Mouse (Mus musculus) cerebellum, adult 18-20 months (tissue): Measurements from ENCODE around the gene Ugt1a8.
A peak's percentile ranks its signal among the peaks of the same experiment; 100 is the strongest.
"Not testable (repeated sequence)": the region's sequence is repeated elsewhere in the genome, so short reads cannot be mapped to it uniquely, and the experiment has no call there.

Experiments used
- DNase-seq, 2 experiments: peaks; one replicate each; pipeline ENCODE4 v3.0.0; 2021

Gene Ugt1a8

DNA sequence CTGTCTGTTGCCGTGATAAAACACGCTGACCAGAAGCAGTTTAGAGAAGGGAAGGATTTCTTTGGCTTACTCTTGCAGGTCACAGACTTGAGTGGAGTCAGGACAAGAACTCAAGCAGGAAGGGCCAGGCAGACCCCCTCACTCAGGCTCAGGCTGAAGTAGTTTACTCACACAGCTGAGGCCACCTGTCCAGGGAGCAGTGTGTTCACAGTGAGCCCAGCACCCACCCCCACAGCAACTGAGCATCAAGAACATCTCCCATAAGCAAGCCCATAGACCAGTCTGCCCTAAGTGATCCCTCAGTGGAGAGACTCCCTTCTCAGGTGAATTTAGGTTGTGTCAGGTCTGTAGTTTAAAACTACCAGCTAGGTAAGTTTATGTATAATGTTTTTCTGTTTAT, 22.0 kb downstream of the Ugt1a8 start:
- DNase-seq: not testable (repeated sequence)

DNA sequence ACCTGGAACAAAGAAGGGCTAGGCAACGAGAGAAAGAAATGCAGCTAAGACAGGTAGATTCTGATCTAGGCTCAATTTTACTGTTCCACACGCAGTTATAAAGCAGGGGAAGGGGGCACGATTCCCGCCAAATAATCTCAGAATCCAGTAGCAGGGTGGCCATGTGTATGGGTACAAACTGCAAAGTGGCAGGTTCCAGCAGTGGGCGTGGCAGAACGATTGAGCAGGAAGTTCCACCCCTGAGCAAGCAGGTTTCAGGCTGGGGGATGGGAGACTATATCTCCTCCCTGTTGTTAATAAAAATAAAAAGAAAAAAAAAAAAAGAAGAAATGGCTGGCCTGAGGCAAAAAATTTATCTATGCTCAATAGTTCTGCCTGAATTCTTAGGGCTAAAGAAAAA, 25.2 kb downstream of the Ugt1a8 start:
- not testable (repeated sequence) for DNase-seq

DNA sequence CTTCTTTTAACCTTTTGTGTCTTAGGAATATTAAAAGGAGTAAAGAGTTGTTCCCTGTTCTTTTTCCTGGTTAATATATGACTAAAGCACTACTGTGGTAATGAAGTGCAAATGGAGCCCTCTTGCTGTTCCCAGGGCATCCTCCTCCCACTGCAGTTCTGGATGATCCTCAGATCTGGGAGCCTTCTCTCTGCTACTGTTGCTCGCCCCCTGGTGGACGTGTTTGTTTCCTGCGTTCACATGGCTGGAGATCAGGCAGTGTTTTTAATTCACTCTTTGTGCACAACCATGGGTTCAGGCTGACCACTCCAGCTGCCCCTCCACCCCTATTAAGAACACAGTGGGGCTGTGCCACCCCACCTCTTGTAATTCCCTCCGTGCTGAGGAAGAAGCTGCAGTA, 32.9 kb downstream of the Ugt1a8 start:
- DNase-seq: not testable (repeated sequence)

DNA sequence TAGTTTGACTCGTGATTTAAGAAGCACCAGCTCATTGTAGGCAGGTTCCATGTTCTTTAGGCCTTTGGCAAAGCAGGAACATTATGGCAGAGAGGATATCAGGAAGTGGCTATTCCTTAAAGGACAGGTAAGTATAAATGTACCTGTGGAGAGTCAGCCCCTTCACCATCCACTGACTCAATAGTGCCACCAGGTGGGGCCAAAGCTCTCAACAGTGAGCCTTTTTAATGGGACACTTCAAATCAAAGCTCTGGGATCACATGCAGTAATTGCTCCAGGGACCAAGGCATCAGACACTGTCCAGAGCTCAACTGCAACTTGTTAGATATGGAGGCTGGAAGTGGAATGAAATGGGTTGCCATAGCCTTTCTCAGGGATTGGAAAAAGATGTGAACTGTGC, 33.9 kb downstream of the Ugt1a8 start:
- peak in 1 of 2 experiments; percentile 6 for DNase-seq

DNA sequence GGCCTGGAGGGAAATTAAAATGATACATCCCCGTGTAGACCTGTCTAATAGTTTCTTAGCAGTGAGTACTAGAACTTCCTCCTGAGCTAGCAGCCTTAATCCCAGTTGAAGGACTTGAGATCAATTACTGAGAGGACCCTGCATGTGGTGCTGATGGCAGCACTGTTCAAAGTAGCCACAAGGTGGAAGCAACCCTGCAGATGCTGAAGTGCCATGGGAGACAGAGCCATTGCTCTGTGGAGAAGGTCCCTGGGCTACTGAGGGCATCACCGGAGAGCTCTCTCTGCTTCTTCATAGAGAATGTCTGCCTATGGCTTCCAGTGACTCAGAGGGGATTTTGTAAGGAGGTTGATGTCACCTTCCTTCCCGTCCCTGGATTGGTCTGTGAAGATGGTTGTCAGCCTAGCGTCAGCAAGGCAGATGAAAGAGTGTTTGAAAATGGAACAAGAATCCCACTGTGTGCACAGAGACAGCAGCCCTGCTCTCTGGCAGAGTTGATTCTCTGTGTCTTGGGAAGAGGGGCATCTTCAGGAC, 38.3 kb downstream of the Ugt1a8 start:
- not testable (repeated sequence) for DNase-seq

DNA sequence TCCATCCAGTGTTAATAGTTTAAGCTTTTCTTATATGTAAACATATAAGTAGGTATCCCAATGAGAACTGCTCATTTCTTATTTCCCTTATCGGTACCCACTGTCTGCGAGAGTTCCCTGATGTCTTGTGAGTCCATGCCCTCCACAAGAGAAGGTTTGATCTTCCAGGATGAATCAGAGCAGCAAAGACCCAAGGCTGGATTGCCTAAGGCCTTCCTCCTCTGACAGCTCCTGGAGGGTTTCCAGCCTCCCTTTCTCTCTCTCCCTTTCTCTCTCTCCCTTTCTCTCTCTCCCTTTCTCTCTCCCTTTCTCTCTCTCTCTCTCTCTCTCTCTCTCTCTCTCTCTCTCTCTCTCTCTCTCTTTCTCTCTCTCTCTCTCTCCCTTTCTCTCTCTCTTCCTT, 41.5 kb downstream of the Ugt1a8 start:
- DNase-seq: not testable (repeated sequence)

DNA sequence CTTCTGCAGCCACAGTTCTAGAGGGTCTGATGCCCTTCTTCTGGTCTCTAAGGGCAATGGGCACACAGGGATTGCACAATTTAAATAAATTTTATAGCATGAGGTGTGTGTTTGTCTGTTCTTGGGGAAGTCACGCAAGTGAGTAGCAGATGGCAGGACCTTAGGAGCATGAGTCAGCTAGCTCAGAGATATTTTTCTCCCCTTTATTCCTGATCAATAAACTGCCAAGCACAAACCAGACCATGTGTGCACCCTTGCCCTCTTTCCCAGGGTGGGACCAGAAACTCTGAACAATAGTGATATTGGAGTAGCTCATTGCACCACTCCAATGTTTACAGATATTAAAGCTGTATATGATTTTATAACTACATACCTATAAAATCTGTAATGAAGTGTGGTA, 42.6 kb downstream of the Ugt1a8 start:
- not testable (repeated sequence) for DNase-seq

DNA sequence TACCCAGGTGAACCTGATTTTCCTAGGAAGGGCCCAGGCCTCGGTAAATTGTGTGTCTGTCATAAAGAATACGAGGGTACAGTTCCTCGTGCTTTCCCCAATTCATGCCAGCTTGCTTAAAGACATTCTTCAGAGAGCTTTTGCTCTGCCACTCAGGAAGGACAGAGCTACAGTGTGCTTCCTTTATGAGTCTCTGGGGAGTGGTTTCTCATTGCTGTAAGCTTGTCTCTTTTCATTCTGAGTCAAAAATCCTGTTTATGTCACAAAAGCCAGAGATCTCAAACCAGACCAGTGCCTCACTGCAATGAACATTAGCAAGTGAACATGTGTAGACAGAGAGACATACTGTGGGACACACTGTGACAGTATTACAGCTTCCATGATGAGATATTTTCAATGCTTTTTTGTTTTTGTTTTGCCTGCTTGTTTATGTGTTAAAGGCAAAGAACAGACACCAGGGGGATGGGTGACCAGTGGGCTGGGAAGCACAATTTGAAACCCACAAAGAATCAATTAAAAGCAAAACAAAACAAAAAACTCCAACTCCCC, 46.4 kb downstream of the Ugt1a8 start:
- no peak for DNase-seq

DNA sequence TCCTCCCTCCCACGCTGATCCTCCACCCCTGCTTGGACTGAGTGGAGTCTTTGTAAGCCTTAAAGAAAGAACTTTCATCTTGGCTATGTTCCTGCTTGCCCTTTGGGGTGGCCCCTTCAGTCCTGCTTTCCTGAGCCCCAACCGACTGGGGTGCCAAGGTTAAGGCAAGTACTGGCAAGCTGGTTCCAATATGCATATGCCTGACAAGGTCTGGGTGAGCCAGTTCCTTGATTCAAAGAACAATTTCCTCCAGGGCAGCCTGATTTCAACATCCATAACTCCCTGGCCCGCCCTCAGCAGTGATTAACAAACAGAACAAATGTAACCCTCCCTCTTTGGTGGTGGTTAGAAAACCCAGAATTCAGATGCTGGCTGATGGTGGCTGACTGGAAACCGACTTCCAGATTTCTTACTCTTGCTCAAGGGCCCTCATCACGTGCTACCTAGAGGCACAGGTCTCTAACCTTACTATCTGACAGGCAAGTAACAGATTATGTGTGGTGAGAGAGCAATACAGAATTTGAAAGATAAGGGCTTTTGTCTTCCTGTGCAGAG, 46.9 kb downstream of the Ugt1a8 start, which contains the start of gene Ugt1a6a:
TSS of gene Ugt1a6a (plus strand) at position 353 of the 555 bp plus-strand sequence.
- DNase-seq: not testable (repeated sequence)

DNA sequence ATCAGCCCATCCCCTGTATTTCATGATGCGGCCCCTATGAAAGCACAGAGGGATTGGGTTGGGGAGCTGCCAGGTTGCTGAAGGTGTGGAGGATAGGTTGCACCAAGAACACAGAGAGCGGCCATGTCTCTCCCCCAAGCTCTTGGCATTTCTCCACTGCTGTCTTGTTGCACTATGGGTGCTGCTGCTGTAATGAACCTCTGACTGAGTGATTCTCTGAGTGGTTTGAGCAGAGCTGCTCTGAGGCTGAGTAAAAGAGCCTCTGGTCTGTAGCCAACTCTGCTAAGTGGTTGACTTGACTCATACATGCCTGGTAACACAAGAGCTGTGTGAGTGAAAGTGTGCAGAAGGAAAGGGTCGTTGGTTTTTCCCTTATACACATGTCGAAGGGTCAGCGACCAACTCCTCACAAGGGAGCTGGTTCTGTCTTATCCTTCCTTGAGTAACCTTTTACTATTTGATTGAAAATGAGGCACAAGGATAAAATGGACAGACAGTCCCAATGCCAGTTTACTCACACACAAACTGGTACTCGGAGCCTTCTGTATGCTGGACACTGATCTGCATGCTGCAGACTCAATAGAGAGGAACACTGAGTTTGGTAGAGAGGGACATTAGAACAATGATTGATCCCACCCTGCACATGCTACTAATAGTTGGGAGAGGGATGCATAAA, 47.8 kb downstream of the Ugt1a8 start:
- not testable (repeated sequence) for DNase-seq

DNA sequence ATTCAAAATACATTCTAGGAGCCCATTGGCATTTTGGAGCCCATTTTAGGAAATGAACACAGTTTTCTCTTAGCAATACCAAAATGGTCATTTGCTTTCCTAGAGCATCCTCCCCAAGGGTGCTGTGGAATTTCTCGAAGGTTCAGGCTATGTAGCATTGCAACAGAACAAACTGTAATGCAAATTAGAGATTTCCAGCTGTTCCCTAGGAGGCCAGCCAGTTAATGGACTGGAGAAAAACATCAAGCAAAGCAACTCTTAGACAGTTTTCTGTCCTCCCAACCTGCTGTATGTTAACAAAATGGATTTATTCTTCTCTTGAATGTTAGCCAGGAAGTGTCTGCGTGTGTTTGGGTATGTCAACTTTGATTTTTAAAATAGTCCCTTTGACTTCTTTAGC, 49.0 kb downstream of the Ugt1a8 start:
- DNase-seq: no peak

DNA sequence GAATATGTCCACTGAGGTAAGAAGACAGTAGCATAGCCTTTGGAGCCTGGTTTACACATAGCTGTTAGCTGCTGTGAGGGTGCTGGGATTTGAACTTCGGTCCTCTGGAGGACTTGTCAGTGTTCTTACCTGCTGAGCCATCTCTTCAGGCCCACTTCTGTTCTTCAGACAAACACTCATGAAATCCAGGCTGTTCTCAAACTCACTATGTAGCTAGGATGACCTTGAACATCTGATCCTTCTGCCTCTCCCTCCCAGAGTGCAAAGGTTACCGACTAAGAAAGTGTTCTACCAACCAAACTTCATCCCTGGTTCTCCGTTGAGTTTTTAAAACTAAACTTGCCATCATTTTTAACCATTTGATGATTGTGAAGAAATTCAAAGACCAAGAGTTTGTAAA, 49.7 kb downstream of the Ugt1a8 start:
- no peak for DNase-seq

DNA sequence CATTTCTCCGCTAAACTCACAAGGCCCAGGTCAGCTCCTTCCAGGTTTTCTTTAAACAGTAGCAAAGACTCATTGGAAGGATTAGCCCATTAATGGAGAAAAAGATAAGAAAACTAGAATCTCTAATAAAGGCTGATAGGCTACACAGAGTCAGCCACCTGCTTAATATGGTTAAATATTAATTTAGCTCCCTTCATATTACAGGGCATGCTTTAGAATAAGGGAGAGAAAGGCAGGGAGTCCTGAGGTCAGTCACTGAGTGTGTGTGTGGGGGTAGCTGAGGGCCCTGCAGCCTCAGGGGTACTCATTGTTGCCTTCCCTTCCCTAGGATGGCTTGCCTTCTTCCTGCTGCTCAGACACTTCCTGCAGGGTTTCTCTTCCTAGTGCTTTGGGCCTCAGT, 50.5 kb downstream of the Ugt1a8 start:
- DNase-seq: no peak

DNA sequence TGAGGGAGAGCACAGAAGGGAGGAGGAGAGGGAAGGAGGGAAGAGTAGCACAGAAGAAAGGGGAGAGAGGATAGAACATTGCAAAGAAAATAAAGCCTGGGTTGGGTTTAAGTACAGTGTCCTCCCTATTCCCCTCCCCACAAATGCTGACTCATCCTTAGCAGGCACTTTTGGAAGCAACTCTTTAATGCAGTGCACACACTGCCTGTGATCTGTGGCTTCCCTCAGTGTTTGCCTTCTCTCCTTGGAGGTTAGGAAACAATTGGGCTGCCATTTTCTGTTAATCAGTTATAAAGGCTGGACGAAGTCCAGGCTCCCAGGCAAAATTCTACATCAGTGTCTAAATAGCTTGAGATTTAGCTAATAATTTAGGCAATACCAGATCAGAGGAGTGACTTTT, 52.9 kb downstream of the Ugt1a8 start:
- not testable (repeated sequence) for DNase-seq

DNA sequence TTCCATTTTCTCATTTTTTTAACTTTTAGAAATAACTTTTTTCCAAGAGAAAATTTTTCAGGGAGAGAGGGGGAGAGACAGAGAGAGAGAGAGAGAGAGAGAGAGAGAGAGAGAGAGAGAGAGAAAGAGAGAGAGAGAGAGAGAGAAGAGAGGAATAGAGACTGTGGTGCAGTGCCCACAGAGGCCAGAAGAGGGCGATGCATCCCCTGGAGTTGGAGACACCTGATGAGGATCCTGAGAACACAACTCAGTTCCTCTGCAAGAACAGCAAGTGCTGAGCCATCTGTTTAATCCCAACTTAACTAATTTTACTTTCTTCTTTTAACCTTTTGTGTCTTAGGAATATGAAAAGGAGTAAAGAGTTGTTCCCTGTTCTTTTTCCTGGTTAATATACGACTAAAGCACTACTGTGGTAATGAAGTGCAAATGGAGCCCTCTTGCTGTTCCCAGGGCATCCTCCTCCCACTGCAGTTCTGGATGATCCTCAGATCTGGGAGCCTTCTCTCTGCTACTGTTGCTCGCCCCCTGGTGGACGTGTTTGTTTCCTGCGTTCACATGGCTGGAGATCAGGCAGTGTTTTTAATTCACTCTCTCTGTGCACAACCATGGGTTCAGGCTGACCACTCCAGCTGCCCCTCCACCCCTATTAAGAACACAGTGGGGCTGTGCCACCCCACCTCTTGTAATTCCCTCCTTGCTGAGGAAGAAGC, 56.5 kb downstream of the Ugt1a8 start:
- DNase-seq: peak; percentile 56 to 61

DNA sequence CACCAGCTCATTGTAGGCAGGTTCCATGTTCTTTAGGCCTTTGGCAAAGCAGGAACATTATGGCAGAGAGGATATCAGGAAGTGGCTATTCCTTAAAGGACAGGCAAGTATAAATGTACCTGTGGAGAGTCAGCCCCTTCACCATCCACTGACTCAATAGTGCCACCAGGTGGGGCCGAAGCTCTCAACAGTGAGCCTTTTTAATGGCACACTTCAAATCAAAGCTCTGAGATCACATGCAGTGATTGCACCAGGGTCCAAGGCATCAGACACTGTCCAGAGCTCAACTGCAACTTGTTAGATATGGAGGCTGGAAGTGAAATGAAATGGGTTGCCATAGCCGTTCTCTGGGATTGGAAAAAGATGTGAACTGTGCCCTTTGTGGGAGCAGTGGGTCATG, 57.7 kb downstream of the Ugt1a8 start:
- DNase-seq: peak in 1 of 2 experiments; percentile 9

DNA sequence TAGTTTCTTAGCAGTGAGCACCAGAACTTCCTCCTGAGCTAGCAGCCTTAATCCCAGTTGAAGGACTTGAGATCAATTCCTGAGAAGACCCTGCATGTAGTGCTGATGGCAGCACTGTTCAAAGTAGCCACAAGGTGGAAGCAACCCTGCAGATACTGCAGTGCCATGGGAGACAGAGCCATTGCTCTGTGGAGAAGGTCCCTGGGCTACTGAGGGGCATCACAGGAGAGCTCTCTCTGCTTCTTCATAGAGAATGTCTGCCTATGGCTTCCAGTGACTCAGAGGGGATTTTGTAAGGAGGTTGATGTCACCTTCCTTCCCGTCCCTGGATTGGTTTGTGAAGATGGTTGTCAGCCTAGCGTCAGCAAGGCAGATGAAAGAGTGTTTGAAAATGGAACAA, 62.5 kb downstream of the Ugt1a8 start:
- not testable (repeated sequence) for DNase-seq

DNA sequence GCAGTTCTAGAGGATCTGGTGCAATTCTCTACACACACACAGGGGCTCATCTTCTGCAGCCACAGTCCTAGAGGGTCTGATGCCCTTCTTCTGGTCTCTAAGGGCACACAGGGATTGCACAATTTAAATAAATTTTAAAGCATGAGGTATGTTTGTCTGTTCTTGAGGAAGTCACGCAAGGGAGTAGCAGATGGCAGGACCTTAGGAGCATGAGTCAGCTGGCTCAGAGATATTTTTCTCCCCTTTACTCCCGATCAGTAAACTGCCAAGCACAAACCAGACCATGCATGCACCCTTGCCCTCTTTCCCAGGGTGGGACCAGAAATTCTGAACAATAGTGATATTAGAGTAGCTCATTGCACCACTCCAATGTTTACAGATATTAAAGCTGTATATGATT, 70.8 kb downstream of the Ugt1a8 start:
- DNase-seq: peak; percentile 16

DNA sequence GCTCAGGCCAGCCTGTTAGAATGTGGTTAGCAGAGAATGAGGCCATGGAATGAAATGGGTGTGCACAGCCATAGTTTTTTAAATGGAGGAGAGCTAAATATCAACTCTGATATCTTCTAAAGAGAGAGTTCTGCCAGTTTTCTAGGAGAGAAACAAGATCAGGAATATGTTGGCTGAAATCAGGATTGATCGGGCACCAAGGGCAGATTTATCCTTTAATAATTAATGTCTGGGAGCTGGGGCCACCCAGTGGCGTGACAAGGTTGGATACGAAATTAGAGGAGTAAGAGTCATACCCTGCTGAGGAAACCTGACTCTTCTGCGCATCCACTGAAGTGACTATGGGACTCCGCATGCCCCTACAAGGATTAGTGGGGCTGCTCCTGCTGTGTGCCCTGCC, 78.1 kb downstream of the Ugt1a8 start, which contains the start of gene Ugt1a5:
TSS of gene Ugt1a5 (plus strand) at position 302 of the 400 bp plus-strand sequence.
- DNase-seq: no peak

DNA sequence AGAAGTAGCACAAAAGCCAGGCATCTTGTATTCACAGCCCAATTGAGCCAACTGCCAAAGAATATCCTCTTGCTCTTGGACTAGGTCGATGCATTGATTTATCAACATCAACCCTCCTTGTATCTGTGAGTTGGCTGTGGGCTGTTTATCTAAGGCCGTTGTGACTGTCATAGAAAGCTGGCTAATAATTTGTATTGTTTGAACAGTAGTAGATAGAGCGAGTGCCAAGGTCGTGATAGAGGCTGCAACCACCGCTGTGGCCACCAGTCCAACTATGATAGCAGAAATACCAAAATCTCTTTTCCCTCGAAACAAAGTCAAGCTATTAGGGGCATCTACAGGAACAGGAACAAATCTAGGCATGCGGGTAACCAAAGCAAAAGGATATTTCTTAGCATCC, 84.6 kb downstream of the Ugt1a8 start:
- not testable (repeated sequence) for DNase-seq

DNA sequence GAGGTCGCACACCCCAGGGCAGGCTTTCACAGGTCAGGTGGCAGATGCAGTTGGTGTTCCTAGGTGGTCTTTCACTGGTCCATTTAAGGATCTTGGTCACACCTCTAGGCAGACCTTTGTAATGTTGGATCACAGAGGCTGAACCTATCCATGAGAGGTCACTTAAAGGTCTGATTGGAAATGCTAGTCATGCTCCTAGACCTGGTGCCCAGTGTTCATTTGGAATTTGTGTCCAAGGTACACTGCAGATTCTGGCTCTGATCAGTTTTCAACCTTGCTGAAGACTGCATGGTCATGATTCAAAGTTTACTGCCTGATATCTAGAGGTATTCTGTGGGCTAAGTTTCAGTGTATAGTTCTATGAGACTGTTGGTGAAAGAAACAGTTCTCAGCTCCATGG, 92.0 kb downstream of the Ugt1a8 start:
- DNase-seq: no peak

DNA sequence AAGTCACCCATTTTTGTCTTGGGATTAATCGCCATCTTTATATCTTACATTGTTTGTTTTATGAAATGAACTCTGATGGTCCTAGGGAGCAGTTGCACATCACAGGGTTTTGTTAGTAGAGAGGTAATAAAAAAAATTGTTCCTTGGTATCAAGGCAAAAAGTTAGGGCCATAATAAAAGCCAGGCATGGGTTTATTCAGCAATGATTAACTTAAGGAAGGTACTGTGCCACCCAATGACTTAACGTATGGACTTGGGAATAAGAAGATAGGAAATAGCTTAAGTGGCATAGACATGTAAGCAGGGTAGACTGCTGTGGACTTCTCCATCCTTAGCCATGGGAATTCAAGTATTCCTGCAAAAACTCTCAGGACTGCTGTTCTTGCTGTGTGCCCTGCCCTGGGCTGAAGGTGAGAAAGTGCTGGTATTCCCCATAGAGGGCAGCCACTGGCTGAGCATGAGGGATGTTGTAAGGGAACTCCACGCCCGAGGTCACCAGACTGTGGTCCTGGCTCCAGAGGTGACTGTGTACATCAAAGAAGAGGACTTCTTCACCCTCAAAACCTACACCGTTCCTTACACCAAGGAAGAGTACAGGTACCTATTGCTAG, 98.8 kb downstream of the Ugt1a8 start:
- no peak for DNase-seq

DNA sequence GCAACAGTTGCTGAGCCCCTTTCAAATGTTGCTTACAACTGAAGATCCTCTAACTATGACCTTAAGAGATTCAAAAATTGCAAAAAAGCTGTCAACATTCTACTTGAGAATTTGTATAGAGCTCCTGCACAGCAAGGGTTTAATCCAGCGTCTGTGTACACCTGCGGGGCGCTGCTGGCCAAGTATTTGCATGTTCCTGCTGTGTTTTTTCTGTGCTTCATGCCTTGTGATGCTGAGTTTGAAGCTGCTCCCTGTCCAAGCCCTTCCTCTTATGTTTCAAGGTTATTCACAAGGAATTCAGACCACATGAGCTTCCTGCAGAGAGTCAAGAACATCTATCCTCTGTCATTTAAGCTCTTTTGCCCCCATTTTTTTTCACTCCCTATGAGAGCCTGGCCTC, 104.5 kb downstream of the Ugt1a8 start:
- no peak for DNase-seq
